Comparison of ENCODE assay signal across 35 mouse cellular contexts in genomic region chr1:184011311-184011710, GRCm38 (mm10). TPM values are rescaled to one million over a fixed set of nuclear protein-coding genes. Genes with fewer than 3 reads are reported as not detected.
"Had no signal": no experiment of that assay in that cellular context is flagged by ENCODE, and none has a peak within 500 bp of the region (broad histone marks: within the 10 kb centered on the region; RNA-seq: fewer than 3 reads in every experiment).

No protein-coding gene starts in this region.

- H3K27ac ChIP-seq: heart, embryonic 13.5 days; heart, embryonic 15.5 days; hindbrain, embryonic 10.5 days; hindbrain, embryonic 12.5 days; hindbrain, embryonic 13.5 days; hindbrain, embryonic 14.5 days; hindbrain, embryonic 15.5 days; hindbrain, postnatal 0 days; intestine, embryonic 15.5 days; kidney, embryonic 15.5 days; kidney, postnatal 0 days; layer of hippocampus, adult 2 months; left cerebral cortex, adult 2 months had no signal

- ATAC-seq: hindbrain, embryonic 16.5 days; hindbrain, postnatal 0 days; inflammation-experienced regulatory T-cells, adult 6 months; intestine, embryonic 15.5 days; intestine, embryonic 16.5 days; intestine, postnatal 0 days had no signal

- H3K4me2 ChIP-seq: heart, embryonic 11.5 days; heart, embryonic 13.5 days; heart, embryonic 15.5 days; hindbrain, embryonic 12.5 days; hindbrain, embryonic 13.5 days; hindbrain, embryonic 14.5 days; hindbrain, embryonic 15.5 days; intestine, embryonic 15.5 days; kidney, embryonic 15.5 days had no signal

- H3K9me3 ChIP-seq: heart, embryonic 13.5 days; heart, embryonic 15.5 days; hindbrain, embryonic 10.5 days; hindbrain, embryonic 12.5 days; hindbrain, embryonic 13.5 days; hindbrain, embryonic 15.5 days; intestine, embryonic 15.5 days; kidney, embryonic 15.5 days had no signal

- H3K36me3 ChIP-seq: heart, embryonic 13.5 days; heart, embryonic 15.5 days; hindbrain, embryonic 10.5 days; hindbrain, embryonic 12.5 days; hindbrain, embryonic 13.5 days; hindbrain, embryonic 15.5 days; intestine, embryonic 15.5 days; kidney, embryonic 15.5 days had no signal

- H3K4me1 ChIP-seq: heart, embryonic 13.5 days; heart, embryonic 15.5 days; hindbrain, embryonic 13.5 days; hindbrain, embryonic 15.5 days; intestine, embryonic 15.5 days; kidney, embryonic 15.5 days had no signal

- H3K27me3 ChIP-seq: heart, embryonic 13.5 days; heart, embryonic 15.5 days; hindbrain, embryonic 12.5 days; hindbrain, embryonic 13.5 days; hindbrain, embryonic 15.5 days; intestine, embryonic 15.5 days; kidney, embryonic 15.5 days had no signal

- H3K9ac ChIP-seq: heart, embryonic 13.5 days; heart, embryonic 15.5 days; hindbrain, embryonic 12.5 days; hindbrain, embryonic 13.5 days; hindbrain, embryonic 14.5 days; hindbrain, embryonic 15.5 days; intestine, embryonic 15.5 days; kidney, embryonic 15.5 days had no signal

- H3K4me3 ChIP-seq: heart, embryonic 13.5 days; heart, embryonic 15.5 days; hindbrain, embryonic 10.5 days; hindbrain, embryonic 12.5 days; hindbrain, embryonic 13.5 days; hindbrain, embryonic 15.5 days; intestine, embryonic 15.5 days; kidney, embryonic 15.5 days; layer of hippocampus, adult 2 months; left cerebral cortex, adult 2 months had no signal

- DNase-seq: heart, postnatal 10 days; heart, postnatal 14 days; heart, postnatal 36 days; heart, postnatal 4 days; kidney, adult 11 months; kidney, adult 18-20 months; kidney, adult 2 months; kidney, adult 8-10 months; kidney, adult 9 months; kidney, postnatal 10 days; kidney, postnatal 14 days; kidney, postnatal 25 days; kidney, postnatal 36 days; kidney, postnatal 4 days; layer of hippocampus, adult 9-11 months; layer of hippocampus, postnatal 36 days had no signal

RNA-seq across cellular contexts. Expression of gene 1700056E22Rik, which starts 22.8 kb away (rescaled TPM):
- total RNA-seq: layer of hippocampus, adult 18-20 months; layer of hippocampus, adult 2 months; layer of hippocampus, postnatal 36 days; left cerebral cortex, adult 2 months had no signal
